Mouse (Mus musculus) 3T3-L1 (cell line): Measurements from ENCODE around the gene Cbfb.

Experiments
- DNase-seq: peaks from one replicate; pipeline ENCODE4 v3.0.0-alpha.2; 2015; ENCODE audit warnings: low read depth, low spot score

The Cbfb gene

DNA sequence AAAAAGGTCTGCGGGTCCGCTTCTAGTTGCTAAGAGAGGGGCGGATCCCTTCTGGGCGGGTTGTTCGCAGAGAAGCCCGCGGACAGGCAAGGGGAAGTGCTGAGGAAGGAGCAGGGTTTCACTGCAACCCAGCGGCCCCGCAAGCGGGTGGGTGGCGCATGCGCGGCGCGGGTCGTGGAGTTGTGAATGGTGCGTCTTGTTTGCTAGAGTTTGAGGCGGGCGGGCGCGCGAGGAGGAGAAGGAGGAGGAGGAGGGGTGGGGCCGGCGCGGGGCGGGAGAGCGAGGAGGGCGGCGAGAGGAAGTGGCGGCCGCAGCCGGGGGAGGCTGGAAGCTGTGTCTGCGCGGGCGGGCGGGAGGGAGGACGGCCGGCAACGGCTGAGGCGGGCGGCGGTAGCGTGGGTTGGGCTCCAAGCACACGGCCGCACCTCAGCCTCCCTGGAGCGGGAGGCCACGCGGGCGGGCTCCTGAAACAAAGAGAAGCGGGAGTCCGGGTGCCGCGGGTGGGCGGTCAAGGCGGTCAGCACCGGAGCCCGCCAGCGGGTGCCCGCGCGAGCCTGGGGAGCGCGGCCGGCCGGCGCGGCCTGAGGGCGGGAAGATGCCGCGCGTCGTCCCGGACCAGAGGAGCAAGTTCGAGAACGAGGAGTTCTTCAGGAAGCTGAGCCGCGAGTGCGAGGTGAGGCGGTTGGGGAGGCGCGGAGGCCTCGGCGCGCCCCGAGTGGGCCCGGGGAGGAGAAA is at the start of gene Cbfb:
TSS of gene Cbfb (plus strand) at position 294 of the 735 bp plus-strand sequence.
- peak; percentile 98 for DNase-seq

DNA sequence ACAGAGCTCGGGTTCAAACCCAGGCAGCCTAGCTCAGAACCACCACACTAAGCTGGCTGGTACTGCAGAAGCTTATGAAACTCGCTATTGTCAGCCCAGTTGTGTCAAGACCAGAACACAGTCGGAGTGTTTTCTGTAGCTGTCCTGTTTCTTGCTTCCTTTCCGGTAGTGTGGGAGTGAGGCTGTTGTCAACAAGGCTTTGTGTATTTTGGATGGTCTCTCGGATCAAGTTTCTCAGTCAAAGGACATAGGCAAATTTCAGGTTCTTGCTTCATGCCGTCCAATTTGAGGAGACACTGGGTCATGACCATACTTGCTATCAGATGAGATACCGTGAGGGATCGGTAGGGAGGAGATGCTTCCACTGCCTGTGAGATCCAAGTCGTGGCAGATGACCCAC is 40.6 kb upstream of the Cbfb start:
- DNase-seq = no peak

- peak; percentile 26 for DNase-seq
Observed at GRCm38 (mm10) chr8:105131509-105131908, 39.0 kb upstream of the Cbfb start, which contains the start of gene Ces4a. Gene Ces4a, plus strand, starts transcription at chr8:105131800.

DNA sequence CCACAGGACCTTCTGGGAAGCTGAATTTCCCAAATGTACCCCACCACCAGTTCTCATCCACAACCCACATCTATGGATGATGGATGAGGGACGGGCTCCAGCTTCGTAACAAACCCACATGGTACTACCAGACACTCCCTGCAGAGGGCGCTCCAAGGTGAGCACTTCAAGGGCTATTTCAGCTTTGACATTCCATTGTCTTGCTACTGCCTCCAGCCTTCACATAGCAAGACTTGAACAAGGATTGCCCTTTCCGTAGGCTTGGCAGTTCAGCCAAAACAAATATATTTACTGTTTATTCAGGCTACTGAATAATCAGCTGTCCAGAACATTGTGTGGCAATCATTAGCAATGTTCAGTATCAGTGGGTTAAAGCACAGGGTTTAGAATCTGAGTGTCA is 32.1 kb upstream of the Cbfb start:
- DNase-seq = peak; percentile 79

GRCm38 (mm10) chr8:105142395-105142794 is 28.1 kb upstream of the Cbfb start:
- DNase-seq = no peak

DNA sequence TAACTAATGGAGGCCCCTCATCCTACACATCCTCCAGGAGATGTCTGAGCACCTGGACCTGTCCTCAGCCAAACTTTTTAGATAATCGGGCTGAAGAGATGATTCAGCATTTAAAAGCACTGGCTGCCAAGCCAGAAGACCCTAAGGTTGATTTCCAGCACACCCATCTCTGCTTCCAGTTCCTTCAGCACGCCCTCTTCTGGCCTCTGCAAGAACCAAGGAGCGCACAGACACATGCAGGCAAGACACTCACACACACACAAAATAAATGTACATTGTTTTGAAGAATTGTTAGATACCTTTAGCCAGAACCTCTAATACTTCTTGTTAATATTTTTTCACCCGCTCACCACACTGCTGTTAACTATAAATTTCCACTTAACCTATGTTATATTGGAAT is 18.8 kb upstream of the Cbfb start:
- no peak for DNase-seq

- no peak for DNase-seq
Observed at GRCm38 (mm10) chr8:105152623-105153398, 17.7 kb upstream of the Cbfb start.

GRCm38 (mm10) chr8:105154316-105154715 is 16.2 kb upstream of the Cbfb start:
- DNase-seq = no peak

GRCm38 (mm10) chr8:105155091-105155745 is 15.3 kb upstream of the Cbfb start:
- DNase-seq = no peak

DNA sequence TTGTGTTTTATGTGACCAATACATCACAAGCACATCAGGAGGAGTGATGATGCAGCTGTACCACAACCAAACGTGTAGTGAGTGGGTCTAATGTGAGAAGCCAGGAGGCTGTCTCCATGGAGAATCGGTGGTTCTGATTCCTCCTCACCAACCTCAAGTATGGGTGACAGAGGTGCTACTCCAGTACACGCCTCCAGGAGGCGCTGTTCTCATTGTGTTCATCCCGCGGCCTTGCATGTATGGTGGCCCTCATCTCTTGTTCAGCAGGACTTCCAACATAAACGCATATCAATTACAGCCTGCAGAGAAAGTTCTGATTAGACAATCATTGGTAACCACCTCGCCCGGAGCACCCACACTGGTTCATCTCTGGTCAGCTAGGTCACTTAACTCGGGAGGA is 12.9 kb upstream of the Cbfb start:
- DNase-seq = peak; percentile 62

- peak; percentile 42 for DNase-seq
Observed at GRCm38 (mm10) chr8:105158084-105158483, 12.4 kb upstream of the Cbfb start.

DNA sequence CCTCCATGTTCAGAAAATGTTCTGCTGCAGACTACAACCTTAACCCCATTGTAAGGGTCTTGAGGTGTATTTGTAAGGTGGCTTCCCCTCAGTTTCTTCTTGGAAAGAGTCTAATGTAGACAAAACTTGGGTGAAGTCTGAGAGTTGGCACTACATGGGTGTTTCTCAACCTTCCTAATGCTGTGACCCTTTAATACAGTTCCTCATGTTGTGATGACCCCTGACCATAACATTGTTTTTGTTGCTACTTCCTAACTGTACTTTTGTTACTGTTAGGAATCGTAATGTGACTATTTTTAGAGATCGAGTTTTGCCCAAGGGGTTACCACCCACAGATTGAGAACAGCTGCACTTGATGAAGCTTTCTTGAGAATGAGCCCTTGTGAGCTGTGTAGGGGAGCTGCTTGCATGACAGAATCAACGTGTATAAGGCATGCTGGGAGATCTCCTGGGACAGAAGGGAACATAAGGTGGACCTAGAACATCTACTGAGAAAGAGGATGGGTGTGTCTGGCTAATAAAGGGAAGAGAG is 9.3 kb upstream of the Cbfb start:
- DNase-seq = peak; percentile 67

- DNase-seq = no peak
Observed at GRCm38 (mm10) chr8:105164272-105164902, 6.1 kb upstream of the Cbfb start.

DNA sequence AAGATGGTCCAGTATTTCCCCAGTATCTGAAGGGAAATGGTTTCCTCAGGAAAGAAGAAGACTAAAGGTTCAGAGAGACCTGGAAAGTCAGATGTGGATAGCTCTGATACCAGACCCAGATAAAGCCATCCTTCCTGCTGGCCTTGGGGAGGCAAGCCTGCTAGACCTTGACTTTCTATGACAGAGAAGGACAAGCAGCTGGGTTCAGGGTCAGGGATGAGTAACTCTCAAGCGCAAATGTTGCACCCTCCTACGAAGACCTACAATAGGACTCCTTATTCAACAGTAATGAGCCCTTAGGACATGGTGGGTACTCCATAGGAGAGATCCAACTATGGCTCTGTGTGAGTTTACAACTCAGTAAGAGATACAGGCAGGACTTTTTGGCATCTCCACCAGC is 5.3 kb upstream of the Cbfb start:
- no peak for DNase-seq

- DNase-seq = no peak
Observed at GRCm38 (mm10) chr8:105167116-105167515, 3.4 kb upstream of the Cbfb start.

DNA sequence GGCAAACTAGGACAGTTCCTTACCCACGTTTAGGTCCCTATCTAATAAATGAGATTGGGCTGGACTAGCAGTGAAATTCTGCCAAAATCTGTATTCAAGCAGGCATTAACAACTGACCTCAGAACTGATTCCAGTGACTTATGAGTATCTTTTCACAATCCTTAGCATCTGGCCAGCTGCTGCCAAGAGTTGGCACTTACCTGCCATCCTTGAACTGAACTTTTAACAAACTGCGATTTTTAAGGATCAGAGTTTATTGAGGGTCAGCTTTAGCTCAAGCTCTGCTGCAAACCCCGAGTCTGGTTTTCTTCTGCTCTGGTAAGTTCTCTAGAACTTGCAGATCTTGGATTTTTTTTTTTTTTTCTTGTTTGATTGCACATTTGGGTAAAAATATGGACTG is 892 bp upstream of the Cbfb start:
- DNase-seq = no peak

DNA sequence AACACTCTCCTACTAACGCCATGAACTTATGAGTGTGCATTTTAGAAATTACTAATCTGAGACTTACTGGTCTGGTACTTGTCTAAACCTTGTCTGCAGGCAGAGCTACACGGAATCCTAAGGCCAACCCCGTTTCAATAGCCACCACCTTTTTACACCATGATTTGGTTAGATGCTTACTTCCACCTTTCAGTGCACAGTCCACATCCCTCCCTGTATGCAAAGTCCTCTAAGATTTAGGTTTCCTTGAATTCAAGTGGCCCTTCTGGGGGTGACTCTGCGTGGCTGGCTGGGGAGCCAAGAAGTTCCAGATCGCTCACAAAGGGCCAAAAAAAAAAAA is 463 bp upstream of the Cbfb start:
- no peak for DNase-seq

DNA sequence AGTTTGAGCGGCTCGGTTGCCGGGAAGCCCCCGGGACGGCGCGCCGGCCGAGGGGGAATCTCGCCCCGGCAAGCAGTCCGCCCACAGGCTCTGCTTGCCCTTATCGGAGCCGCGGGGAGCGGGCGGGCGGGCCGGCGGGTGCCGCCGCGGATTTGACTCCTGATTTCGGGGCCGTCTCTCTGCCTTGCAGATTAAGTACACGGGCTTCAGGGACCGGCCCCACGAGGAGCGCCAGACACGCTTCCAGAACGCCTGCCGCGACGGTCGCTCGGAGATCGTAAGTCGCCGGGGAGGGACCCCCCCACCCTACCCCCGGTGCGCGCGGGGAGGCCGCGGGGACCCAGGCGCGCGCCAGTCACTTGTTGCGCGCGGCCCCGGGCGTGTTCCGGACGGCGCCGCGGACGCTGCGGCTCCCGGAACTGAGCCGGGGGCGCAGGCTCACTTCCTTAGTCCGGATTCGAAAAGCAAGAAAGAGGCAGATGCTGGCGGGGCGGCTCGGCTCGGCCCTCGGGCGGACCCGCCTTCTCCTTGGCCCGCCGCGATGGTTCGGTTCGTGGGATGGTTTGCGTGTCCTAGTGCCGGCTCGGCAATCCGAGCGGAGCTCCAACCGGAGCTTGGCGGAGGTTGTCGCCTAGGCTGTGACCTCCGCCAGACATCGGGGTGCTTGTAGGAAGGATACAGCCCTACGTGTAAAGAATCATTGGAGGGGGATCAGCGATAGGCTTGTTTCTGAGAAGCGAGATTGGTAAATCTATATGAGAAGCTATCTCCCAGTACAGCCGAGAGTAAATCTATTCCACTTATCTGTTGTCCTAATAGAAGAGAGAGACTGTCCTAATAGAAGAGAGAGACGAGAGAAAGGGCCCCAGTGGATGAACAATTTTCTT is 885 bp downstream of the Cbfb start:
- peak; percentile 61 for DNase-seq

GRCm38 (mm10) chr8:105172003-105172362 is 1.5 kb downstream of the Cbfb start:
- no peak for DNase-seq

- peak; percentile 60 for DNase-seq
Observed at GRCm38 (mm10) chr8:105175287-105175686, 4.8 kb downstream of the Cbfb start.

GRCm38 (mm10) chr8:105178211-105178800 is 7.8 kb downstream of the Cbfb start:
- no peak for DNase-seq
